Mouse (Mus musculus): ENCODE measurements around the gene Arrdc5.
A peak's percentile ranks its signal among the peaks of the same experiment; 100 is the strongest.

DNA sequence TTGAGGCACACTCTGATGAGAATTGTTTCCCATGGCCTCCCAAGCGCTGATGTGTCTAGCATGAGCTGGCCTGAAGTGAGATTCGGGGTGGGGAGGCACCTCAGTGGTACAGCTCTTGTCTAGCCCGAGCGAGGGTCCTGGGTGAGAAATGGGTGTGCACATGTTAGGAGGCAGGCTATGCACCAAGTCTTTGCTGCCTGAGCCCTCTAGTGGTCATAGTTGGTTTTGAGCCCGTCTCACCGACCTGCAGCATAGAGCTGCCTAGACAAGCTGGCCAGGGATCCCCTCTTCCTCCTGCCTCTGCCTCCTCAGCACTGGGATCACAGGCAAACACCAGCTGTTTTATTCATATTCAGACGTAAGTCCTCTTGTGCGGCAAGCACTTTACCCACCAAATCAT lies 36.1 kb downstream of the Arrdc5 start:
- TF ChIP-seq POLR2A (IDR thresholded peaks at IDR 0.05; ENCODE audit: borderline replicate concordance, control insufficient read depth, low read depth, low read length): no peak
- TF ChIP-seq CTCF (IDR thresholded peaks at IDR 0.05; ENCODE audit: control insufficient read depth, insufficient read depth, low read length): peak; percentile 92

Measured in bone marrow, adult 2 months (tissue).